Mouse (Mus musculus): Measurements from ENCODE around the gene Tmem92.

GRCm38 (mm10) chr11:94729565-94729964 is 52.9 kb downstream of the Tmem92 start:
- no peak for TF ChIP-seq POLR2A (IDR thresholded peaks at IDR 0.05; ENCODE audit: insufficient read depth, low read length)
- no peak for TF ChIP-seq EP300 (IDR thresholded peaks at IDR 0.05; ENCODE audit: insufficient read depth, low read depth, low read length)

All from ES-Bruce4 (cell line).